Mouse (Mus musculus): ENCODE results near the gene 9130023H24Rik. TPM values are rescaled to one million over a fixed set of nuclear protein-coding genes. Genes with fewer than 3 reads are reported as not detected.

Gene 9130023H24Rik
- polyA plus RNA-seq (2014; fragmentation: Illumina TruSeq; extraction: RNeasy Lipid Tissue Mini Kit (QIAGEN cat#74804); ENCODE audit: low read depth, low replicate concordance), result 8.0 TPM

GRCm38 (mm10) chr7:128237927-128238778 is at the start of gene 9130023H24Rik:
Gene 9130023H24Rik (minus strand): TSS chr7:128238031.

DNA sequence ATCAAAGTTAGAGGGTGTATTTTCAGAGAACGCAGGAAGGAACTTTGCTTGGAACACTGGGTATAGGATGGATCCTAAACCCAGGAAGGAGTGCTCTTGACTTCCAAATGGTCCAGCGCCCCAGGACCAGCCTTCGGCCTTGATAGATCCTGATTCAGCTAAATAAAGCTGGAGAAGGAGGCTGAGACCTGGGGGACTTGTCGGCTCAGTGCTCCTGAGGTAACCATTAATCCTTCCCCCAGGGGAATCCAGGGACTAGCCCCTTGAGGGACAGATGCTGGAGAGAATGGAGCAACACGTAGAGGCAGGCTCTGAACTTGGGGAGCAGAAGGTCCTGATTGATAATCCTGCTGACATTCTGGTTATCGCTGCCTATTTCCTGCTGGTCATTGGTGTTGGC is 27.6 kb upstream of the 9130023H24Rik start, which contains the start of gene Slc5a2:
Slc5a2 (plus strand) TSS at position 247 of the 400 bp plus-strand sequence.

GRCm38 (mm10) chr7:128246496-128247391 is 8.9 kb upstream of the 9130023H24Rik start, which contains the start of gene Tgfb1i1:
Gene Tgfb1i1 (plus strand): TSS chr7:128246812.

GRCm38 (mm10) chr7:128236856-128237592 is 807 bp downstream of the 9130023H24Rik start, which contains the start of gene Armc5:
Gene Armc5 (plus strand): TSS chr7:128237342.

DNA sequence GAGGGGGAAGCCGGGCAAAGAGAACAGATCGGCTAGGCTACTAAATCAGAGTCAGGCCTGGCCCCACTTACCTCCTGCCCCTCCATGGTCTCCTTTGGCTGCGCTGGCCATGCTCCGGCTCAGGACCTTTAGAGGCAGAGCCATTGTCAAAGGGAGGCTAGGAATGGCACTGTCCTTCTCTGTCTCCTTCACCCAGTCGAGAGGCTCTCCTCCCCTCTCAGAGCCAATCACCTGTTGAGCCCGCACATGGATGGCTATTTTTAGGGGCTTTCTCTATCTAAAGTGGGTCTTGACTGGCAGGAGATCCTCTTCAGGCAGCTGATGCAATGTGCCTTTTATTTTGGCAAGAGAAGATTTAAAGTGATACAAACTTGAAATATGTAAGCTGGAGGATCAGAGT is 31.7 kb downstream of the 9130023H24Rik start, which contains the start of gene Cox6a2:
Cox6a2 (minus strand) TSS at position 236 of the 400 bp plus-strand sequence.

Other genes starting within 250 kb of the 9130023H24Rik start
- gene Pycard, start 244.2 kb downstream of the 9130023H24Rik start, polyA plus RNA-seq (2014; fragmentation: Illumina TruSeq; extraction: RNeasy Lipid Tissue Mini Kit (QIAGEN cat#74804); ENCODE audit: low read depth, low replicate concordance), result 99.2 TPM
- gene Trim72, start 234.1 kb downstream of the 9130023H24Rik start, polyA plus RNA-seq (2014; fragmentation: Illumina TruSeq; extraction: RNeasy Lipid Tissue Mini Kit (QIAGEN cat#74804); ENCODE audit: low read depth, low replicate concordance), result 0.91 TPM
- gene Itgam, start 175.4 kb downstream of the 9130023H24Rik start, polyA plus RNA-seq (2014; fragmentation: Illumina TruSeq; extraction: RNeasy Lipid Tissue Mini Kit (QIAGEN cat#74804); ENCODE audit: low read depth, low replicate concordance), result 10.1 TPM
- not detected for gene Gm49368, start 175.3 kb downstream of the 9130023H24Rik start, polyA plus RNA-seq (2014; fragmentation: Illumina TruSeq; extraction: RNeasy Lipid Tissue Mini Kit (QIAGEN cat#74804); ENCODE audit: low read depth, low replicate concordance)
- 2.9 TPM for gene Itgax, start 108.5 kb downstream of the 9130023H24Rik start, polyA plus RNA-seq (2014; fragmentation: Illumina TruSeq; extraction: RNeasy Lipid Tissue Mini Kit (QIAGEN cat#74804); ENCODE audit: low read depth, low replicate concordance)
- not detected for gene Itgad, start 83.7 kb downstream of the 9130023H24Rik start, polyA plus RNA-seq (2014; fragmentation: Illumina TruSeq; extraction: RNeasy Lipid Tissue Mini Kit (QIAGEN cat#74804); ENCODE audit: low read depth, low replicate concordance)
- not detected for gene Cox6a2, start 31.6 kb downstream of the 9130023H24Rik start, polyA plus RNA-seq (2014; fragmentation: Illumina TruSeq; extraction: RNeasy Lipid Tissue Mini Kit (QIAGEN cat#74804); ENCODE audit: low read depth, low replicate concordance)
- gene Armc5, start 689 bp downstream of the 9130023H24Rik start, polyA plus RNA-seq (2014; fragmentation: Illumina TruSeq; extraction: RNeasy Lipid Tissue Mini Kit (QIAGEN cat#74804); ENCODE audit: low read depth, low replicate concordance), result 0.22 TPM
- gene Tgfb1i1, start 8.8 kb upstream of the 9130023H24Rik start, polyA plus RNA-seq (2014; fragmentation: Illumina TruSeq; extraction: RNeasy Lipid Tissue Mini Kit (QIAGEN cat#74804); ENCODE audit: low read depth, low replicate concordance), result 12.4 TPM
- not detected for gene Slc5a2, start 27.6 kb upstream of the 9130023H24Rik start, polyA plus RNA-seq (2014; fragmentation: Illumina TruSeq; extraction: RNeasy Lipid Tissue Mini Kit (QIAGEN cat#74804); ENCODE audit: low read depth, low replicate concordance)
- gene BC017158, start 60.1 kb upstream of the 9130023H24Rik start, polyA plus RNA-seq (2014; fragmentation: Illumina TruSeq; extraction: RNeasy Lipid Tissue Mini Kit (QIAGEN cat#74804); ENCODE audit: low read depth, low replicate concordance), result 10.2 TPM
- gene Rgs10, start 180.7 kb upstream of the 9130023H24Rik start, polyA plus RNA-seq (2014; fragmentation: Illumina TruSeq; extraction: RNeasy Lipid Tissue Mini Kit (QIAGEN cat#74804); ENCODE audit: low read depth, low replicate concordance), result 33.3 TPM
- gene Tial1, start 223.7 kb upstream of the 9130023H24Rik start, polyA plus RNA-seq (2014; fragmentation: Illumina TruSeq; extraction: RNeasy Lipid Tissue Mini Kit (QIAGEN cat#74804); ENCODE audit: low read depth, low replicate concordance), result 258 TPM

All from sigmoid colon, adult 10 weeks (tissue).